Mouse (Mus musculus): ENCODE measurements at regions not wholly inside any gene's neighbourhood (a gene's known extent, or its start where the extent isn't known, plus 50 kb on each side); places are given as distances from the start of the nearest gene placed in this dataset.

DNA sequence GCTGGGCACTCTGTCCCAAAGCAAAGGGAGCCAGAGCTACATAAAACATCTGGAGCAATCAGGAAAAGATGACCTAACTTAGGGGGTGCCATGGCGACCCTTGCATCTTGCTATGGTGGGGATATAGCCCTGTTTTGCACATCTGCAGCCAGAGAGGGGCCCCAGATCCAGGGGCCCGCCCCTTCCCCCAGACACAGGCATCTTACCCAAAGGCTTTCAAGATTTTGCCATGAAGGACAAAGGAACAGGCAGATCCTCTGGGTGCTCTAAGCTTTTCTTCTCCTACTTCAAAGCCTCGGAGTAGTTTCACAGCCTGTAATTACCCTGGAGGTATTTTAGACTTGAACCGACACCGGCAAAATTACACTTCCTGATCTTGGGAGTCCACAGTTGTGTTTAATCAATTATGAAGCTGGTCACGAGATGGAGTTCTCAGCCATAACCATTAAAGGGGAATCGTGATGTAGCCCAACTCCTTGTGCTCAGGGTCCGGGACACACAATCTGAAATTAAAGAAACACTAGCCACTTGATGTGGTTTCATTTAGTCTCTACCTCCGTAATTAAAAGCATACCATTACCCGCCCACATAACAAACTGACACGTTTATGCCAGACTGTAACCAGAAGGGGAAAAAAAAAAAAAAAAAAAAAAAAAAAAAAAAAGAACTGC, 565.7 kb downstream of the Bcl11a start:
- whole genome bisulfite sequencing, result 47% methylated on average over 11 of the region's 11 CpGs
- no peak for ATAC-seq
- no peak overlapping the region for H3K9ac ChIP-seq (ENCODE audit: low read depth, low read length)

DNA sequence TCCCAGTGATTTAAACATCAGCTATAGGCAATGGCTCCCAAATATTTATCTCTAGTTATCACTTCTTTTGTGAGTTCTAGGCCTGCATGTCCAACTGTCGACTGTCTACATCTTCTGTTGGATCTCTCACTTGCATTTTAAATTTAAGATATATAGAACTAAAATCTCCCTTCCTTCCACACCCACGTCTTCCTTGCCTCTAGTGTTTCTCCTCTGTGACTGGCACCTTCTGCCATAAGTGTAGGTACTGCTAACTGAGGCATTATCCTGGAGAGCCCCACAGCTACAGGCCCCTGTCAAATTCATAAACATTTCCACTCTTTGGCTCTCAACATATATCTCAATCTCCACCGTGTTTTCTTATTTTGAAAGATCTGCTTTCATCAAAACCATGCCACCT, 575.0 kb downstream of the Bcl11a start:
- H3K9me3 ChIP-seq (replicated peaks; ENCODE audit: control insufficient read depth, low read length, poor library complexity, severe bottlenecking), result no peaks in the 10 kb centered on the region
- H3K4me3 ChIP-seq (ENCODE audit: low read depth, low read length), result no peak overlapping the region
- no peak overlapping the region for H3K4me2 ChIP-seq (ENCODE audit: low read length)
- 84% methylated on average over 3 of the region's 3 CpGs for WGBS
- no peaks in the 10 kb centered on the region for H3K27me3 ChIP-seq (ENCODE audit: control insufficient read depth, insufficient read depth, low read depth, low read length)
- ATAC-seq, result no peak
- H3K4me1 ChIP-seq (ENCODE audit: control insufficient read depth, insufficient read depth, low read length), result no peaks in the 10 kb centered on the region
- no peak overlapping the region for H3K27ac ChIP-seq (ENCODE audit: low read length)
- H3K9ac ChIP-seq (ENCODE audit: low read depth, low read length), result no peak overlapping the region
- no peaks in the 10 kb centered on the region for H3K36me3 ChIP-seq (ENCODE audit: control insufficient read depth, insufficient read depth, low read length)

More for the DNA sequence above, 565.7 kb downstream of the Bcl11a start:
- no peaks in the 10 kb centered on the region for H3K27me3 ChIP-seq (ENCODE audit: control insufficient read depth, insufficient read depth, low read depth, low read length)
- H3K27ac ChIP-seq (ENCODE audit: low read length), result no peak overlapping the region
- no peak overlapping the region for H3K4me2 ChIP-seq (ENCODE audit: low read length)
- H3K4me1 ChIP-seq (ENCODE audit: control insufficient read depth, insufficient read depth, low read length), result no peaks in the 10 kb centered on the region
- no peaks in the 10 kb centered on the region for H3K9me3 ChIP-seq (replicated peaks; ENCODE audit: control insufficient read depth, low read length, poor library complexity, severe bottlenecking)
- no peak overlapping the region for H3K4me3 ChIP-seq (ENCODE audit: low read depth, low read length)
- H3K36me3 ChIP-seq (ENCODE audit: control insufficient read depth, insufficient read depth, low read length), result no peaks in the 10 kb centered on the region

DNA sequence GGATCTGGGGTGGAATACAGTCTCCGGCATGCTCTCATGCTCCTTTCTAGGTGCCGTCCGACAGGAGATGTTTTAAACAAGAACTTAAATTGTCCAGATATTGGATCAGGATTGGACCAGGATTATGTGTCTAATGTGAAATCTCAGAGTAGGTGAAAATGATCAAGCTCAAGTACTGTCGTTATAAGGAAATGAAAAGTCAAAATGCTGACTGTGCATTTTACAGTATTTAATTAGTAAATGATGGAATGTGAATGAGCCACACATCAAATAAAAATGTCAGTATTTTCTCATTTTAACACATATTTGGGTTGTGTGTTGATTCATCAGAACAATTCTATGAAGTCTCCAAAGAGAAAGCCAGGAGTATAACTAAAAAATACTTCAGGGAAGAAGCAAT, 586.2 kb downstream of the Bcl11a start:
- 89% methylated on average over 4 of the region's 4 CpGs for WGBS
- ATAC-seq, result no peak
- Histone ChIP-seq H3K9me3 (replicated peaks; ENCODE audit: control insufficient read depth, low read length, poor library complexity, severe bottlenecking) (no peaks in the 10 kb centered on the region), H3K27ac (ENCODE audit: low read length) (no peak overlapping the region), H3K9ac (ENCODE audit: low read depth, low read length) (no peak overlapping the region), H3K36me3 (ENCODE audit: control insufficient read depth, insufficient read depth, low read length) (no peaks in the 10 kb centered on the region), H3K27me3 (ENCODE audit: control insufficient read depth, insufficient read depth, low read depth, low read length) (no peaks in the 10 kb centered on the region), H3K4me1 (ENCODE audit: control insufficient read depth, insufficient read depth, low read length) (no peaks in the 10 kb centered on the region), H3K4me2 (ENCODE audit: low read length) (no peak overlapping the region), H3K4me3 (ENCODE audit: low read depth, low read length) (no peak overlapping the region)

DNA sequence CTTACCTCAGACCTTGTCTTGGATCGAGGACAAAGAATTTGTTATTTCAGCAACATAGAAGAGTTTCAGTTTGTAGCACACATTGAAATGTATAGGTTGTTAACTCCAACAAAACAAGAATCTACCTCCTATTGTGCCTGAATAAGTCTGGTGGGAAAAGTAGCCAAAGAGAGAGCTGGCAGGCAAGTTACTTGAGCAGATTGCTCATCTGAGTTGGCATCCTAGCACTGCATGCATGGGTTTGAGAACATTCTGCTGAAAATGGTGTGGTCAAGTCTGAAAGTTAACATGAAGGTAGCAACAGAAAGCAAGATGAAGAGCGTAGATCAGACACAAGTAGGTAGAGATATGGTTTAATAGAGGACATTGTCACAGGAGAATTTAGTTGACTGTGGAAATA, 587.5 kb downstream of the Bcl11a start:
- no peaks in the 10 kb centered on the region for H3K9me3 ChIP-seq (replicated peaks; ENCODE audit: control insufficient read depth, low read length, poor library complexity, severe bottlenecking)
- no peak for ATAC-seq
- WGBS, result 94% methylated on average over 2 of the region's 2 CpGs
- no peaks in the 10 kb centered on the region for H3K4me1 ChIP-seq (ENCODE audit: control insufficient read depth, insufficient read depth, low read length)
- no peaks in the 10 kb centered on the region for H3K36me3 ChIP-seq (ENCODE audit: control insufficient read depth, insufficient read depth, low read length)
- no peak overlapping the region for H3K9ac ChIP-seq (ENCODE audit: low read depth, low read length)
- no peaks in the 10 kb centered on the region for H3K27me3 ChIP-seq (ENCODE audit: control insufficient read depth, insufficient read depth, low read depth, low read length)
- no peak overlapping the region for H3K4me3 ChIP-seq (ENCODE audit: low read depth, low read length)
- no peak overlapping the region for H3K27ac ChIP-seq (ENCODE audit: low read length)
- H3K4me2 ChIP-seq (ENCODE audit: low read length), result no peak overlapping the region

DNA sequence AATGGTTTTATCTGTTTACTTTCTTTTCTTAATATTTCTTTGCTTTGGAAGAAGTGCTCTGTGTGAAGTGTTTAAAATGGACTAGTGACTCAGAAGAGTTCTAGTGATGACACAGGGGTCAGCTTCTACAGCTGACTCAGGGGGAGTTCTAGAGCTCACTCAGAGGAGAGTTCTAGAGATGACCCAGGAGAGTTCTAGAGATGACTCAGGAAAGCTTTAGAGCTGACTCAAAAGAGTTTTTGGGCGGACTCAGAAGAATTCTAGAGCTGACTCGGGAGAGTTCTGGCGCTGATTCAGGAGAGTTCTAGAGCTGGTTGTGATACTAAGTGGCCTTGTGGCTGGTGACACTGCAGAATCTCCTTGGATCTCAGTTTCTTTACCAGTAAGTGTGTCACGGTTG, 593.8 kb downstream of the Bcl11a start:
- no peaks in the 10 kb centered on the region for H3K4me1 ChIP-seq (ENCODE audit: control insufficient read depth, insufficient read depth, low read length)
- no peak for ATAC-seq
- H3K4me2 ChIP-seq (ENCODE audit: low read length), result no peak overlapping the region
- H3K9ac ChIP-seq (ENCODE audit: low read depth, low read length), result no peak overlapping the region
- no peak overlapping the region for H3K4me3 ChIP-seq (ENCODE audit: low read depth, low read length)
- no peaks in the 10 kb centered on the region for H3K9me3 ChIP-seq (replicated peaks; ENCODE audit: control insufficient read depth, low read length, poor library complexity, severe bottlenecking)
- H3K27ac ChIP-seq (ENCODE audit: low read length), result no peak overlapping the region
- H3K36me3 ChIP-seq (ENCODE audit: control insufficient read depth, insufficient read depth, low read length), result no peaks in the 10 kb centered on the region
- 90% methylated on average over 4 of the region's 4 CpGs for WGBS
- no peaks in the 10 kb centered on the region for H3K27me3 ChIP-seq (ENCODE audit: control insufficient read depth, insufficient read depth, low read depth, low read length)

DNA sequence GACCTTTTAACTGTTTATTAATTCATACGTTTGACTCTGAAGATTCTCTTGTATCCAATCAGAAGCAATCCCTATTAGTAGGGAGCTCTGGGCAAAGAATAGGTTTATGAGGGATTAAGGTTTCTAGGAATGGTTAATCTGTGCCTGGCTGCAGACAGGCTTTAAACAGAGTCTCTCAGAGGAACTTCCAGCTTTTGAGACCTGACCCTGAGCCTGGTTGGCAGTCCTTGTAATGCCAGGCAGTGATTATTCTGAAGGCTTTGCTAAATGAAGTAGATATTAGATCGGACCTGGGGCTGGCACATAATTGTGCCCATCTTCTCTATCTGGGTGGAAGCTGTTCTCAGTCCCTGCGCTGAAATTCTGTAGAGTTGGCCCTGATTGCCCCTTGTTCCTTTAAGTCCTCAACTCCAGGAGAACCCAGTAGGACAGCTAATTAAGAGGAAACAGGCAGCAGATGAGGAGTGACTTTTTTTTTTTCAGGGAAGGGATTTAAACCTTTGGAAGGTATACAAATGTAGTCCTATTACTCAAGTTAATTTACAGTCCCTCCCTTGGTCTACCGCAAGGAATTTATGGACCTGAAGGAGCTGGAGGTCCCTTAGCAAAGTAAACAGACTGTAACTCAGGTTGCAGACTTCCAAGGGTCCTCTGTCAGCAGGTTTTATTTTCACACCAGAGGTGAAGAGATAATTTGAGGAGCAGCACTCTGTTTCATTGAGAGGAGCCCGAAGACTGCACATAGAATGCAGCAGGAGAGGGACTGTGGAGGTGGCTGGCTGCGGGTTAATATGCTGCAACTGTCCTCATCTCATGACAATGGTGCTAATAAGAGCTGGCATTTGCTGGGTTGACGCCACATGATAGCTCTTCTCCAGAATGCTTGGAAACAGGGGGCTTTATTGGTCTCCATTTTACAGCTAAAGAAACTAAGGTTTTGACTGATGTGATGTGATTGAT, 595.7 kb downstream of the Bcl11a start:
- no peak overlapping the region for H3K4me3 ChIP-seq (ENCODE audit: low read depth, low read length)
- no peaks in the 10 kb centered on the region for H3K27me3 ChIP-seq (ENCODE audit: control insufficient read depth, insufficient read depth, low read depth, low read length)
- H3K9ac ChIP-seq (ENCODE audit: low read depth, low read length), result no peak overlapping the region
- no peaks in the 10 kb centered on the region for H3K9me3 ChIP-seq (replicated peaks; ENCODE audit: control insufficient read depth, low read length, poor library complexity, severe bottlenecking)
- WGBS, result 77% methylated on average over 7 of the region's 7 CpGs
- H3K4me1 ChIP-seq (ENCODE audit: control insufficient read depth, insufficient read depth, low read length), result no peaks in the 10 kb centered on the region
- H3K4me2 ChIP-seq (ENCODE audit: low read length), result no peak overlapping the region
- no peaks in the 10 kb centered on the region for H3K36me3 ChIP-seq (ENCODE audit: control insufficient read depth, insufficient read depth, low read length)
- no peak for ATAC-seq
- H3K27ac ChIP-seq (ENCODE audit: low read length), result no peak overlapping the region

DNA sequence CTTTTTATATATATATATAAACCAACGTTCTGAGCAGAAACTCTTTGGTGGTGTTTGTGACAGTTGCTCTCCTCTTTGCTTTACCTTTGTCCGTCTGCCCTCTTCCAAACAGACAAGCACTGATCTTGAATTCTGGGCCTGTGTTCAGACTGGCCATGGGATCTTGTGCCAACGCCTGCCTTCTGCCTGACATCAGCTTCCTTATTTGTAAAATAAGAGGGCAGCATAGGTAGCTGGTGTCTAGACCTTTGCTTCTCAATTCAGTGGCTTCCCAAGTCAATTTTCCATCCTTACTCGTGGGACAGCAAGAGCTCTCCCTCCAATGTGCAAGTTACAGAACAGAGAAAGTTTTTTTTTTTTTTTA, 596.3 kb downstream of the Bcl11a start:
- H3K4me1 ChIP-seq (ENCODE audit: control insufficient read depth, insufficient read depth, low read length), result no peaks in the 10 kb centered on the region
- no peaks in the 10 kb centered on the region for H3K27me3 ChIP-seq (ENCODE audit: control insufficient read depth, insufficient read depth, low read depth, low read length)
- H3K4me3 ChIP-seq (ENCODE audit: low read depth, low read length), result no peak overlapping the region
- no peaks in the 10 kb centered on the region for H3K36me3 ChIP-seq (ENCODE audit: control insufficient read depth, insufficient read depth, low read length)
- H3K9me3 ChIP-seq (replicated peaks; ENCODE audit: control insufficient read depth, low read length, poor library complexity, severe bottlenecking), result no peaks in the 10 kb centered on the region
- H3K9ac ChIP-seq (ENCODE audit: low read depth, low read length), result no peak overlapping the region
- H3K4me2 ChIP-seq (ENCODE audit: low read length), result no peak overlapping the region
- no peak overlapping the region for H3K27ac ChIP-seq (ENCODE audit: low read length)
- 86% methylated on average over 4 of the region's 4 CpGs for WGBS
- no peak for ATAC-seq

DNA sequence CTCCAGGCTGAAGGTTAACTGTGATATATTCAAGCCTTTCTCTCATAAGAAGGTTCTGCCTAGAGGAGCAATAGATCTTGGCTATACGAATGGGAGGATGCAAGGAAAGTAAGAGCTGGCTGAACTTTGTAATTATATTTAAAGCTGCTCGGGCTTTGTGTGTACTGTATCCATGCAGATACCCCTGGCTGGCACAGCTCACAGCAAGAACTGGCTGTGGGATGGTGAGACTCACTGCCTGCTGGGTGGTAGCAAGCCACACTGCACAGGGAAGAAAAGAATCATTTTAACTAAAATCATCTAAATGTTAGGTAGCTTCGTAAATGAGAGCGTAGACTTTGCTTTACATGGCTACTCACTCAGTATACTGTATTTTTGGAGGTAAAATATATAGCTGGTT, 599.2 kb downstream of the Bcl11a start:
- H3K27me3 ChIP-seq (ENCODE audit: control insufficient read depth, insufficient read depth, low read depth, low read length), result no peaks in the 10 kb centered on the region
- no peak overlapping the region for H3K4me2 ChIP-seq (ENCODE audit: low read length)
- H3K4me3 ChIP-seq (ENCODE audit: low read depth, low read length), result no peak overlapping the region
- no peak for ATAC-seq
- no peaks in the 10 kb centered on the region for H3K4me1 ChIP-seq (ENCODE audit: control insufficient read depth, insufficient read depth, low read length)
- H3K9ac ChIP-seq (ENCODE audit: low read depth, low read length), result no peak overlapping the region
- 87% methylated on average over 4 of the region's 4 CpGs for WGBS
- no peaks in the 10 kb centered on the region for H3K9me3 ChIP-seq (replicated peaks; ENCODE audit: control insufficient read depth, low read length, poor library complexity, severe bottlenecking)
- no peaks in the 10 kb centered on the region for H3K36me3 ChIP-seq (ENCODE audit: control insufficient read depth, insufficient read depth, low read length)
- H3K27ac ChIP-seq (ENCODE audit: low read length), result no peak overlapping the region

DNA sequence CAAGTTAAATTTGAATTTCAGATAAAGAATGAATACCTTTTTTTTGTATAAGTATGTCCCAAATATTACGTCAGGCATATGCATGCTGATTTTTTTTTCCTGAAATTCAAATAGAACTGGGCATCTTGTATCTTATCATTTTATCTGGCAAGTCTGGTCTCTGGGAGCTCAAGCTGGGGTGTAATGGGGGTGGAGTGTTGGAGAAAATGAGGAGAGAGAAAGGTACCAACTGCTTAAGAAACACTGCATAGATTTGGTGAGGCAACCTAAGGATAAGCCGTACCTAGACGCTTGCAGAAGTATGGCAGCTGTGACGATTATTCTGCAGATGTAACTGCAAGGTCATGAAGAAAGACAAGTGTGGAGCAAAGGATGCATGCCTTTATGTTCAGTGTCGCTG, 601.7 kb downstream of the Bcl11a start:
- Histone ChIP-seq H3K27me3 (ENCODE audit: control insufficient read depth, insufficient read depth, low read depth, low read length) (no peaks in the 10 kb centered on the region), H3K36me3 (ENCODE audit: control insufficient read depth, insufficient read depth, low read length) (no peaks in the 10 kb centered on the region), H3K4me3 (ENCODE audit: low read depth, low read length) (no peak overlapping the region), H3K9me3 (replicated peaks; ENCODE audit: control insufficient read depth, low read length, poor library complexity, severe bottlenecking) (no peaks in the 10 kb centered on the region), H3K4me1 (ENCODE audit: control insufficient read depth, insufficient read depth, low read length) (no peaks in the 10 kb centered on the region), H3K4me2 (ENCODE audit: low read length) (no peak overlapping the region), H3K9ac (ENCODE audit: low read depth, low read length) (no peak overlapping the region), H3K27ac (ENCODE audit: low read length) (no peak overlapping the region)
- WGBS, result 95% methylated on average over 5 of the region's 5 CpGs
- no peak for ATAC-seq
